Mouse (Mus musculus) macrophage (primary cell): ENCODE results near the gene Nmnat3. TPM values are rescaled to one million over a fixed set of nuclear protein-coding genes. Genes with fewer than 3 reads are reported as not detected.

Experiments
- H3K27ac ChIP-seq: fragments of 350-480 bp; formaldehyde crosslinking; 2 replicates; pipeline ENCODE4 v1.9.0; 2021
- H3K36me3 ChIP-seq: fragments of 350-480 bp; formaldehyde crosslinking; 2 replicates; pipeline ENCODE4 v1.9.0; 2021; ENCODE audit errors: inconsistent target
- H3K4me3 ChIP-seq: fragments of 350-480 bp; formaldehyde crosslinking; 2 replicates; pipeline ENCODE4 v1.9.0; 2021; ENCODE audit errors: inconsistent target
- H3K79me2 ChIP-seq: fragments of 350-480 bp; formaldehyde crosslinking; 2 replicates; pipeline ENCODE4 v1.9.0; 2021; ENCODE audit errors: inconsistent target
- WGBS: methylation state at CpG from one replicate; pipeline ENCODE4 v1.1.7; 2026; ENCODE audit warnings: inconsistent platforms; ENCODE audit not compliant: missing documents; 5-methylcytosine and 5-hydroxymethylcytosine counted together
- polyA plus RNA-seq: library from polyadenylated mRNA; stranded (reverse); fragments of 250-400 nt; gene quantifications from 3 replicates; pipeline ENCODE4 v1.2.4, GENCODE M21; 2018; ENCODE audit warnings: inconsistent platforms

Gene Nmnat3
- polyA plus RNA-seq, 1 experiment from 2014 or later = 5.7 TPM

DNA sequence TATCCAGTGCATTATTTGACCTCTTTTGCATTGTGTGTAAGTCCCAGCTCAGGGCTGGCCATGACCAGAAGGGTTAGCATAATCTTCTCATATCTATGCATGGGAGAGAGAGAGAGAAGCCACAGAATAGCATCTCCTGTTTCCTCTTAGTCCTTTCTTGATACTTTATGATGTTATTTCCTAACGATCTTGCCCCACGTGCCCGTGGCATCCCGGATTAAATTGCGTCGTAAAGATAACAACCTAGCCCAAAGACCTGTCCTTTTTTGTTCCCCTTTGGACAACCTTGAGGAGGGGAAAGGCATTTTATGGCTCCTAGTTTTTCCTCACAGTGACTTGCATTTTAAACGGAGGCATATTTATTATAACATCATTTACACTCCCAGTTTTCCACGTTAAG is 78.8 kb downstream of the Nmnat3 start:
- Histone ChIP-seq H3K4me3 (no peak overlapping the region), H3K27ac (no peak overlapping the region), H3K36me3 (no peaks in the 10 kb centered on the region), H3K79me2 (no peaks in the 10 kb centered on the region)
- 87% methylated on average over 8 of the region's 8 CpGs for WGBS

DNA sequence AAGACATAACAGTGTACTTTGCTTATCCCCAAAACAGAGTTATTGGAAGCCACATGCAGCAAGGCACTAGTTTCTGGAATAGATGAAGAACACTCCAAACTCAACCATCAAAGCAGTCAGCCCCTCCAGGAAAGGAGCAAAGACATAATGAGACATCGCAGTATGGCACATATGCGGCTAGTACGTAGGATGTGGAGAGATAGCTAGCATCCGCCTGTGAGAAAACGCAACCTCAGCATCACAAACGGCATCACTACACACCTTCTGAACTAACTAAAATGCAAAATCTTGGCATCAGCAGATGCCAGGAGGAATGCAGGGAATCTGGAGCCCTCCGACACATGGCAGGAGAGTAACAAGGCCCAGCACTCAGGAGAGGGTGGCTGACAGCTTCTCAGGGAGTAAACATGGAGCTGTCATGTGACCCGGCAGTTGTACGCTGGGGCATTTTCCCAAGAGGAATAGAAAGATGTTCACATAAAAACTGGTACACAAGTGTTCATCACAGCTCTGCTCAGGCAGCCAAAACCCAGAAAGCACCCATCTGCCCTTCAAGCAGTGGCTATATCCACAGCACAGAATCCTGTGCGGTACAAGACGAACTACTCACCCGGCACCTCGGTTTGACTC is 80.2 kb downstream of the Nmnat3 start:
- Histone ChIP-seq H3K27ac (no peak overlapping the region), H3K79me2 (no peaks in the 10 kb centered on the region), H3K36me3 (no peaks in the 10 kb centered on the region), H3K4me3 (no peak overlapping the region)
- WGBS = 96% methylated on average over 13 of the region's 13 CpGs

DNA sequence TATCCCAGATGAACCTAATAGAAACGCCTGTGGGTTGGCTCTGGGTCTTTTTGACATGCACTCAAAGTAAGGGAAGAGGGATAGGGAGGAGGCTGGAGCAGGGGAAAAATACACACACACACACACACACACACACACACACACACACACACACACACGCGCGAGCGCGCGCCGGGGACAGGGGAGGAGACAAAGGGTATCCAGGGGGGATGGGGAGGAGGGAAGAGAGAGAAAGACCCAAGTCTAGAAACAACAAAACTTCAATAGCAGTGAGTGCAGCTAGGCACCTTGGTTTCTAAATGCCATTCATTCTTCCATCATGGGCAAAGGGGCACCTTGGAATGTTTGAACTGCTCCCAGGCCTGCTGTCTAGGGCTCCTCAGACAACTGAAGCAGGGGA is 82.5 kb downstream of the Nmnat3 start:
- 100% methylated on average over 5 of the region's 8 CpGs for WGBS
- Histone ChIP-seq H3K36me3 (no peaks in the 10 kb centered on the region), H3K79me2 (no peaks in the 10 kb centered on the region), H3K4me3 (no peak overlapping the region), H3K27ac (no peak overlapping the region)

DNA sequence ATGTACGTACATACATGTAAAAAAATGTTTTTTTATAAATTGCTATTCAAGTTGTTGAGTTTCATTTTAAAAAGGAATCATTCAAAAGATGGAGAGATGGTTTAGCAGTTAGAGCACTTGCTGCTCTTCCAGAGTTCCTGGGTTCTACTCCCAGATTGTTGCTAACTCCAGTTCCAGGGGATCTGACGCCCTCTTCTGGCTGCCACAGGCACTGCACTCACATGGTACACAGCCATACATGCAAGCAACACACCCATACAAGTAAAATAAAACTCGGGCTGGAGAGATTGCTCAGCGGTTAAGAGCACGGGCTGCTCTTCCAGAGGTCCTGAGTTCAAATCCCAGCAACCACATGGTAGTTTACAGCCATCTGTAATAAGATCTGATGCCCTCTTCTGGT is 86.1 kb downstream of the Nmnat3 start:
- WGBS = 99% methylated on average over 5 of the region's 5 CpGs
- no peaks in the 10 kb centered on the region for H3K79me2 ChIP-seq
- no peak overlapping the region for H3K27ac ChIP-seq
- no peak overlapping the region for H3K4me3 ChIP-seq
- H3K36me3 ChIP-seq = no peaks in the 10 kb centered on the region

DNA sequence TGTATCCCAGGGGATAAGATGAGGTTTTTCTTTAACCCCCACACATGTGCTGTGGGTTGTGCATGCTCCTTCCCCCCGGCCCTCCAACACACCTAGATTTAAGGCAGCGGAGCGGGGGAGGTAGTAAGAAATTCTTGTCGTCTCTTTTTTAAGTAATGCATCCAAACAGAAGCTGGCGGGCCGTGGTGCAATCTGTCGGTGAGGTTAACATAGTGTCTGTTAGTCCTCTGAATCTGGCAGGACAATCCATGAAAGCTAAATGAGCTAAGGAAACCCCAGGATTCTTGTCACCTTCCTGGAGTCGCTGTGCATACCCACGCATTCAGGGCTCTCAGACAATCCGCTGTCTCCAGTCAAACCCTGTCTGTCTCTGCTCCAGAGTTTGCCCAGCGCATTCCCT is 87.7 kb downstream of the Nmnat3 start:
- Histone ChIP-seq H3K27ac (no peak overlapping the region), H3K79me2 (no peaks in the 10 kb centered on the region), H3K4me3 (no peak overlapping the region), H3K36me3 (no peaks in the 10 kb centered on the region)
- WGBS = 95% methylated on average over 11 of the region's 11 CpGs

DNA sequence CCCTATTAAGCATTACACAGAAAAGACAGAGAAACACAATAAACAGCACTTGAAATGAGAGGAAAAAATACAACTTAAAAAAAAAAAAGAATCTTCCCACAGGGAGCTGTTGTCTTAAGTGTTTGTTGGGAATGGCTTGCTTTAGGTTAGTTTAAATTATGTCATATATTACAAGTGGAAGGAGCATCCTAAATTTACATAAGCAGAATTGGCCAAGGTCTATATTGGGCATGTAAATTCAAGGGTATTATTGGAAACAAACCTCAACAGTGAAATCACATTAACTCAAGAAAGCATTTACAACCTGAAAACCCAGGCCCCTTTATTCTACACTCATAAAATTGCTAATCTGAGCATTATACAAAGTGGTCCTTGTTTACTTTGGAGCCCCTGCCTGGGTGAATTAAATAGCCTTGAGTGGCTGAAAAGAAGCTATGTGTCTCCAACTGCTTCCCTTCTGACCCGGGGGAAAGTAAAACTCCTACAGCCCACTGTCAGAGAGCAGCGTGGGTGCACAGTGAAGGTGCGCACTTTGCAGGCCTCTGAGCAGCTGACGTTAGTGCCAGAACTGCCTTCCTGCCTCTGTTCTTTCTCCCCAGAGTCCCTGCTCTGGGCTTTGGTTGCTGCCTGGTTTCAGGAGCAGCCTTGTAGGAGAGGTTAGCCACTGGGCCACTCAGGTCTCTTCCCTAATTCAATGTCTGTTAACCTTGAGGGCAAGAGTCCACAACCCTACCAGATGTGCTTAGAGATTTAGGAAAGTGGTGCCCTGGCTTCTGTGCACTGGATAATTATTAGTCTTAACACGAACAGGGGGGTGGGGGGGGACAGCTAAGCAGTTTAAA is 88.3 kb downstream of the Nmnat3 start:
- no peak overlapping the region for H3K27ac ChIP-seq
- 88% methylated on average over 5 of the region's 5 CpGs for whole genome bisulfite sequencing
- no peak overlapping the region for H3K4me3 ChIP-seq
- no peaks in the 10 kb centered on the region for H3K79me2 ChIP-seq
- no peaks in the 10 kb centered on the region for H3K36me3 ChIP-seq

DNA sequence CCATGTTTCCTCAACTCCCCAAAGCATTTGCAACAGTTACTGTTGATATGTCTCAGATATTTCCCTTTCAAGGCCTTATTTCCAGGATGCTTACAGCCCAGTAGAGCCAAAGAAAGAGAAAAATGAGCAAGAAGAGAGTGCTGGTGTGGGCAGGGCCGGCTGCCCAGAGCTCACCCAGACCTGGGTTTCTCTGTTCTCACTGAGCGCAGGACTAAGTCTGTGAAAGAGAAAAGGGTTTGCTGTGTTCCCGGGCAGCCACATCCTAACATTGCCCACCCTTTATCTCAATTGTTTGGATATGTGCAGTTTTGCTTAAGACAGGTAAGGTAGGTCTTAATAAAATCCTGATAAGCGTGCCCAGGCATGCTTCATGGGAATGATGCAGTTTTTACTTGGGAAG is 92.5 kb downstream of the Nmnat3 start:
- Histone ChIP-seq H3K4me3 (no peak overlapping the region), H3K79me2 (no peaks in the 10 kb centered on the region), H3K36me3 (no peaks in the 10 kb centered on the region), H3K27ac (no peak overlapping the region)
- WGBS = 94% methylated on average over 4 of the region's 4 CpGs

DNA sequence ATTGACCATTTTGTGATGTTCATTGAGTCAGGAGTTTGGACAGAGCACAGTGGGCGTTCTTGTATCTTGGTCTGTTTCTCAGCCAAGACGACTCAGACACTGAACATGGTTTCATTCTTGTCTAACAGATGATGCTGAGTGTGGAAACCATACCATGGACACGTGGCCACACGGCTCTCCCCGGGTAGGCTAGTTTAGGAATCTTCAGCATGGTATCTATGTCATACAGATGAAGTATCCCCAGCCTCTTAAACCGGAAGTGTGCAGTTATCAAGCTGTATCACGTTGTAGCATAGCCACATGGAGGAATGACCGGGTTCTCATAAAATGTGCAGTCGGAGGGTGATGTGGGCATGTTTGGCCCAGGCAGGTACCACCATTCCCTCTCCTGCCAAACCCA is 93.4 kb downstream of the Nmnat3 start:
- Histone ChIP-seq H3K27ac (no peak overlapping the region), H3K79me2 (no peaks in the 10 kb centered on the region), H3K36me3 (no peaks in the 10 kb centered on the region), H3K4me3 (no peak overlapping the region)
- WGBS = 90% methylated on average over 9 of the region's 9 CpGs

DNA sequence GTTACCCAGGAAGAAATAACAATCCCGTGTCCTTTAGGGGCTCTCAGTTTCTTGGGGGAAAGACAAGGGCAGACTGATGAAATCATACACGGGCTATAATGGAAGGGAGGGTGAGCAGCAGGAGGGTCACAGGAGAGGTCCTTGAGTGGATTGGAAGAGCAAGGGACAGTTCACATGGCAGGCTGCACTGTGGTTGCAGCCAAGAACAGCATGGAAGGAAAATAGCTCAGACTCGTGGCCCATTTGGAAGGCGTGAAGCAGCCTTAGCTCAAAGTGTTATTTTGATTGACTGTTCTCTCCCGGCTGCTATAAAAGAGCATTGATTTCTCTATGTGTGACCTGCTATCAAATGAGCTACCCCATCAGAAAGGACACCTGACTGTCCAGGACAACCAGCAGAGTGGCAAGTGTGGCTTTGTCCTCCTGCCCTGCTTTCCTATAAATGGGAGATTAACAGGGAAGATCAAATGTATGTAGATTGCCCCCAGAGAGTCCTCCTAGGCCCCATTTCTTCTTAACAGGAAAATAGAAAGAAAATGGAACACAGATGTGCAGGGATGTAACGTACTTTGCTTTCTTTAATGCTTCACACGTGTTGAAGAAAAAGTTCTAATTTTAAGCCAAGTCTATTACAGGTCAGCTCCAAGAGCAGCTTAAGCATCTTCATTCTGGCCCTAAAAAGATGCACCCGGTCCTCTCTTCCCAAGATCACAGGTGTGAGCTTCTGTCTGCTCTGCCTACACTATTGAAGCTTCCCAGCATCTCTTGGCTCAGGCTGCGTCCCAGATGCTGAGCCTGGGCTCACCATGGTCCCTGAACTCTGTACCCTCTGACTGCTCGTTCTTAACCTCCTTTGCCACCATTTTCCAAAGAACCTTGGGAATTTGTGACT is 100.8 kb downstream of the Nmnat3 start:
- Histone ChIP-seq H3K27ac (no peak overlapping the region), H3K79me2 (no peaks in the 10 kb centered on the region), H3K4me3 (no peak overlapping the region), H3K36me3 (no peaks in the 10 kb centered on the region)
- WGBS = 93% methylated on average over 10 of the region's 10 CpGs

DNA sequence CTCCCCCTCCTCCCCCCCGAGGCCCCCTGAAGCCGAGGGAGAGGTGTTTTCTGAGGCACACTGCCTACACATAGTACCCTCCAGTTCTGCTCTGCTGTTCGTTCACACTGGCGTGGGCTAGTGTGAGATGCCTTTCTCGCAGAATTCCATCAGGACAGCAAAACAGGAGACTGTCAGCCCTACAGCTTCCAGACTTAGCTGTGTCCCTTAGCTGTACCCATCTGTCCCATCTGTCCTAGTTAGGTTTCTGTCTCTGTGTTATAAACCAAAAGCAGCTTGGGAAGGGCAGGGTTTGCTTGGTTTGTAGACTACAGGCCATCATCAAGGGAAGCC is 101.4 kb downstream of the Nmnat3 start:
- no peak overlapping the region for H3K27ac ChIP-seq
- H3K36me3 ChIP-seq = no peaks in the 10 kb centered on the region
- no peaks in the 10 kb centered on the region for H3K79me2 ChIP-seq
- WGBS = 96% methylated on average over 5 of the region's 5 CpGs
- no peak overlapping the region for H3K4me3 ChIP-seq

DNA sequence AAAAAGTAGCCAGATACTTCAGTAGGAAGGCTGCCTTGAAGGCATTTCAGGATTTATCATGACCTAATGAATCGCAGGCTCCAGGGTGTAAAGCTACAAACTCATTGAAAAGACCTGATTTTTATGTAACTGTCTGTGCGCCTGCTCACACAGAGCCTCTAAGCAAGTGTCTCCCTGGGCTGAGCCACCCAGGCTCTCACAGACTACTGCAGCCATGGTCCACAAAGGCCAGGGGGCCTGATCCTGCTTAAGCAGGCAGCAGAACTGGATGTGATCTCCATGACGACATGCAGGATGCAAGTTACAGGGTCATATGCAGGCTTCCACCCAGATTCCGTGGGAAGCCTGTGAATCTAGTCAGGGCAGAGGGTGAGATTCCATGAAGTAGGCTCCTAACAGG is 106.3 kb downstream of the Nmnat3 start:
- WGBS = 97% methylated on average over 4 of the region's 4 CpGs
- no peaks in the 10 kb centered on the region for H3K79me2 ChIP-seq
- H3K36me3 ChIP-seq = no peaks in the 10 kb centered on the region
- no peak overlapping the region for H3K27ac ChIP-seq
- no peak overlapping the region for H3K4me3 ChIP-seq

DNA sequence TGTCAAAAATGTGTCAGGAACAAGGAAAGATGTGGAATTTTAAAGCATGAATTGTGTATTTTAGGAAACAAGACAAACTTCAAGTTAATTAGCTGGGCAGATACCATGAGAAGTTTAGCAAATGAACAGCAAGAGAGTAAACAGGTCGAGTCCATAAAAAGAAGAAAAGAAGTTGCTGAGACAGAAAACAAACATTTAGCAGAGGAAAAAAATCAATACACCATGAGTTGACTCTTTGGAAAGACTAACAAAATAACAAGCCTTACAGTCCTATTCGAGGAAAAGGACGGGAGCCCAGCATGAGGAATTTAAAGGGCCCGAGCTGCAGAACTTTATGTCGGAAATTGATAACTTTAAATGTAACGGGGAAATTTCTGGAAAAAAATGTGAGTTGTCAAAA is 110.0 kb downstream of the Nmnat3 start:
- Histone ChIP-seq H3K36me3 (no peaks in the 10 kb centered on the region), H3K4me3 (no peak overlapping the region), H3K27ac (no peak overlapping the region), H3K79me2 (no peaks in the 10 kb centered on the region)
- WGBS = 94% methylated on average over 6 of the region's 6 CpGs

DNA sequence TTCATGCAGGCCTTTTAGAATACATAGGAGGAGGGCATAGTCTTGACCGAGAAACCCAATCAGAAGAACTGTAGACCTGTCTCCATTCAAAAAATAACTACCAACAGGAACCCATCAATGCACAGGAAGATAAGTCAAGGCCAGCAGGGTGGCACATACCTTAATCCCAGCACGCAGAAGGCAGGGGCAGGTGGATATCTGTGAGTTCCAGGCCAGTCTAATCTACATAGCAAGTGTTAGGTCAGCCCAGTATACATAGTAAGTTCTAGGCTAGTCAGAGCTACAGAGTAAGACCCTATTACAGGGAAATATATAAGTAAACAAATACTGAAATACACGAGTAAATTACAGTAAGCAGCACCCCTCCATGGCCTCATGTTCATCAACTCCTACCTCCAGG is 110.6 kb downstream of the Nmnat3 start:
- H3K4me3 ChIP-seq = no peak overlapping the region
- H3K27ac ChIP-seq = no peak overlapping the region
- no peaks in the 10 kb centered on the region for H3K79me2 ChIP-seq
- WGBS = 87% methylated on average over 3 of the region's 3 CpGs
- H3K36me3 ChIP-seq = no peaks in the 10 kb centered on the region

DNA sequence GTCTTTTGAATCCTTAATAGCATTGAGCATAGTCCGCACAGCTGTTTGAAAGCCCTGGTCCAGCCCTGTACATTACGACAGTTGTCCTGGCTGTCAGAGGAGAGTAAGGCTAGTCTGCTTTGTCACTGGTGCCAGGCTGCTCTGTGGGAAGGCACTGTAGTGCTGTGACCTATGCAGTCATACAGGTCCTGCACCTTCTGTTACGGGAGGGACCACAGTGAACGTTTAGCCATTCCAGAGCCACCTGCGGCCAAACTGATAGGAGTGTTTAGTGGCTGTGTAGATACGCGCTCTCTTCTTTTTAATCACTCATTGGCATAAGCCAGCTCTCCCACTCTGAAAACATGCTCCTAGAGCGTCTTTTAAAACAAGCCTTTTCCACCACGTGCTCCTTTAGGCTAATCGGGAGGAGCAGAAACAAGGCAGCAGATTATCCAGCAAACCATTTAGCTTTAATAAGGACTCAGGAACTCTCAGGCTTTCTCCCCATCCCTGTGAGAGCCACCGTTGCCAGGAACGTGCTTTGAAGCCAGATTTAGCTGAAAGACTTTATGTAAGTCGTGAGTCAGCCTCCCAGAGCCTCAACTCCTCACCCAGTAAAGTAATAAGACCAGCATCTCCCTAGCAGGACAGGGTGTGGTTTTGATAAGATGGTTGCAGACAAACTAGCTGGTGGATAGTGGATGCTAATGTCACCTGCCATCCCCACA is 113.1 kb downstream of the Nmnat3 start:
- Histone ChIP-seq H3K4me3 (no peak overlapping the region), H3K79me2 (no peaks in the 10 kb centered on the region), H3K36me3 (no peaks in the 10 kb centered on the region), H3K27ac (no peak overlapping the region)
- 94% methylated on average over 13 of the region's 13 CpGs for WGBS
